Mouse (Mus musculus): ENCODE results near the gene Nphs1. TPM values are rescaled to one million over a fixed set of nuclear protein-coding genes. Genes with fewer than 3 reads are reported as not detected.

The Nphs1 gene
- polyA plus RNA-seq, 1 experiment, result not detected

Other genes with a start within 250 kb of the Nphs1 start
- gene Polr2i, start 226.4 kb upstream of the Nphs1 start, polyA plus RNA-seq (2012; rRNA removed), result 127 and 134 TPM in 2 replicates
- 63.0 and 64.8 TPM in 2 replicates for gene Tbcb, start 226.0 kb upstream of the Nphs1 start, polyA plus RNA-seq (2012; rRNA removed)
- gene Ovol3, start 222.6 kb upstream of the Nphs1 start, polyA plus RNA-seq (2012; rRNA removed), result not detected in 2 replicates
- gene Thap8, start 178.2 kb upstream of the Nphs1 start, polyA plus RNA-seq (2012; rRNA removed), result 0.96 and 1.3 TPM in 2 replicates
- 28.2 and 30.8 TPM in 2 replicates for gene Wdr62, start 177.9 kb upstream of the Nphs1 start, polyA plus RNA-seq (2012; rRNA removed)
- gene Clip3, start 166.6 kb upstream of the Nphs1 start, polyA plus RNA-seq (2012; rRNA removed), result 6.3 and 12.5 TPM in 2 replicates
- gene Alkbh6, start 149.6 kb upstream of the Nphs1 start, polyA plus RNA-seq (2012; rRNA removed), result 102 and 105 TPM in 2 replicates
- gene Syne4, start 143.5 kb upstream of the Nphs1 start, polyA plus RNA-seq (2012; rRNA removed), result 5.4 and 7.2 TPM in 2 replicates
- gene E130208F15Rik, start 136.6 kb upstream of the Nphs1 start, polyA plus RNA-seq (2012; rRNA removed), result 1.1 and 1.7 TPM in 2 replicates
- 16.8 and 17.2 TPM in 2 replicates for gene Sdhaf1, start 134.4 kb upstream of the Nphs1 start, polyA plus RNA-seq (2012; rRNA removed)
- 2.6 and 3.8 TPM in 2 replicates for gene Lrfn3, start 95.5 kb upstream of the Nphs1 start, polyA plus RNA-seq (2012; rRNA removed)
- gene Tyrobp, start 44.6 kb upstream of the Nphs1 start, polyA plus RNA-seq (2012; rRNA removed), result 156 and 182 TPM in 2 replicates
- 6.8 and 10.8 TPM in 2 replicates for gene Hcst, start 38.5 kb upstream of the Nphs1 start, polyA plus RNA-seq (2012; rRNA removed)
- 1.8 and 2.6 TPM in 2 replicates for gene Nfkbid, start 36.6 kb upstream of the Nphs1 start, polyA plus RNA-seq (2012; rRNA removed)
- 2.5 and 5.4 TPM in 2 replicates for gene Aplp1, start 12.8 kb upstream of the Nphs1 start, polyA plus RNA-seq (2012; rRNA removed)
- not detected in 2 replicates for gene Kirrel2, start 625 bp upstream of the Nphs1 start, polyA plus RNA-seq (2012; rRNA removed)
- gene Prodh2, start 35.3 kb downstream of the Nphs1 start, polyA plus RNA-seq (2012; rRNA removed), result 0.19 and 0.20 TPM in 2 replicates
- gene Arhgap33, start 76.7 kb downstream of the Nphs1 start, polyA plus RNA-seq (2012; rRNA removed), result 9.3 and 13.5 TPM in 2 replicates
- gene Hspb6, start 93.9 kb downstream of the Nphs1 start, polyA plus RNA-seq (2012; rRNA removed), result 68.9 and 72.1 TPM in 2 replicates
- gene Proser3, start 94.0 kb downstream of the Nphs1 start, polyA plus RNA-seq (2012; rRNA removed), result 13.3 and 13.9 TPM in 2 replicates
- gene Lin37, start 101.5 kb downstream of the Nphs1 start, polyA plus RNA-seq (2012; rRNA removed), result 28.9 and 31.8 TPM in 2 replicates
- gene U2af1l4, start 105.0 kb downstream of the Nphs1 start, polyA plus RNA-seq (2012; rRNA removed), result 46.8 and 55.9 TPM in 2 replicates
- gene Gm49396, start 105.0 kb downstream of the Nphs1 start, polyA plus RNA-seq (2012; rRNA removed), result 1.4 and 1.6 TPM in 2 replicates
- 134 and 146 TPM in 2 replicates for gene Psenen, start 105.3 kb downstream of the Nphs1 start, polyA plus RNA-seq (2012; rRNA removed)
- gene Igflr1, start 107.1 kb downstream of the Nphs1 start, polyA plus RNA-seq (2012; rRNA removed), result 4.0 and 5.0 TPM in 2 replicates
- gene Kmt2b, start 130.4 kb downstream of the Nphs1 start, polyA plus RNA-seq (2012; rRNA removed), result 37.4 and 45.6 TPM in 2 replicates
- 1.8 and 2.1 TPM in 2 replicates for gene Zbtb32, start 140.6 kb downstream of the Nphs1 start, polyA plus RNA-seq (2012; rRNA removed)
- 128 and 176 TPM in 2 replicates for gene Upk1a, start 154.5 kb downstream of the Nphs1 start, polyA plus RNA-seq (2012; rRNA removed)
- gene Cox6b1, start 167.8 kb downstream of the Nphs1 start, polyA plus RNA-seq (2012; rRNA removed), result 518 and 792 TPM in 2 replicates
- not detected in 2 replicates for gene Etv2, start 177.5 kb downstream of the Nphs1 start, polyA plus RNA-seq (2012; rRNA removed)
- gene Rbm42, start 192.0 kb downstream of the Nphs1 start, polyA plus RNA-seq (2012; rRNA removed), result 46.1 and 54.3 TPM in 2 replicates
- 8.6 and 9.7 TPM in 2 replicates for gene Haus5, start 206.7 kb downstream of the Nphs1 start, polyA plus RNA-seq (2012; rRNA removed)
- gene Pmis2, start 213.3 kb downstream of the Nphs1 start, polyA plus RNA-seq (2012; rRNA removed), result 0.41 and 0.46 TPM in 2 replicates
- 0.66 and 1.5 TPM in 2 replicates for gene 2200002J24Rik, start 240.6 kb downstream of the Nphs1 start, polyA plus RNA-seq (2012; rRNA removed)